Mouse (Mus musculus) hindbrain, embryonic 10.5 days (tissue): ENCODE results near the gene Vwa5b2. TPM values are rescaled to one million over a fixed set of nuclear protein-coding genes. Genes with fewer than 3 reads are reported as not detected.
A peak's percentile ranks its signal among the peaks of the same experiment; 100 is the strongest.

Experiments used
- DNase-seq: peaks from one replicate; pipeline ENCODE4 v3.0.0-alpha.2; 2017; ENCODE audit warnings: low spot score
- H3K27ac ChIP-seq: fragments of 300-500 bp; sonication (generic); 2 replicates; pipeline ENCODE4 v1.5.1; 2016; ENCODE audit warnings: mild to moderate bottlenecking, moderate library complexity
- H3K27me3 ChIP-seq: fragments of 300-500 bp; sonication (generic); 2 replicates; pipeline ENCODE4 v1.6.1; 2016; ENCODE audit warnings: mild to moderate bottlenecking; ENCODE audit not compliant: poor library complexity, insufficient read depth, severe bottlenecking
- H3K36me3 ChIP-seq: fragments of 300-500 bp; sonication (generic); 2 replicates; pipeline ENCODE4 v1.6.1; 2016; ENCODE audit warnings: mild to moderate bottlenecking, moderate library complexity
- H3K4me1 ChIP-seq: fragments of 300-500 bp; sonication (generic); replicated peaks from 2 replicates; pipeline ENCODE4 v1.6.1; 2016; ENCODE audit warnings: mild to moderate bottlenecking
- H3K4me3 ChIP-seq: fragments of 300-500 bp; sonication (generic); 2 replicates; pipeline ENCODE4 v1.5.1; 2016; ENCODE audit warnings: mild to moderate bottlenecking, moderate library complexity
- H3K9me3 ChIP-seq: fragments of 300-500 bp; sonication (generic); 2 replicates; pipeline ENCODE4 v1.6.1; 2016; ENCODE audit warnings: mild to moderate bottlenecking, moderate library complexity
- WGBS: fragments of 180-500 bp; shearing (Covaris S2); methylation state at CpG from one replicate; pipeline ENCODE4 v1.1.7; 2016; 5-methylcytosine and 5-hydroxymethylcytosine counted together
- microRNA counts: library from miRNA; unstranded; fragments of <30 nt; microRNA quantifications from one replicate; lab custom pipeline; 2017
- polyA plus RNA-seq: library from polyadenylated mRNA; unstranded; fragments of >200 nt; fragmentation: Nextera tagmentation; extraction: Ambion mirVana; gene quantifications from 2 replicates; pipeline ENCODE4 v1.2.1, GENCODE M21; 2016

Vwa5b2 gene
- polyA plus RNA-seq, 1 experiment from 2014 or later, result 4.0 TPM

GRCm38 (mm10) chr16:20643911-20644310 is 54.6 kb downstream of the Vwa5b2 start:
- H3K27me3 ChIP-seq, result no peaks in the 10 kb centered on the region
- H3K9me3 ChIP-seq, result no peaks in the 10 kb centered on the region
- H3K36me3 ChIP-seq, result no peaks in the 10 kb centered on the region
- WGBS, result 91% methylated on average over 7 of the region's 7 CpGs
- H3K4me3 ChIP-seq, result no peak overlapping the region
- no peak overlapping the region for H3K27ac ChIP-seq
- peaks cover 3% of the 10 kb centered on the region; the same call in 1 of the 2 replicates for H3K4me1 ChIP-seq
- no peak for DNase-seq

- peaks cover 33% of the 10 kb centered on the region for H3K36me3 ChIP-seq
- no peaks in the 10 kb centered on the region for H3K9me3 ChIP-seq
- DNase-seq, result peak; percentile 97
- peak within 1 kb of the TSS; percentile 90 for H3K27ac ChIP-seq
- H3K4me3 ChIP-seq, result peak within 1 kb of the TSS; percentile 95
- peaks cover 17% of the 10 kb centered on the region for H3K4me1 ChIP-seq
- WGBS, result 2% methylated on average over 46 of the region's 46 CpGs
- H3K27me3 ChIP-seq, result no peaks in the 10 kb centered on the region
These were observed 62.0 kb downstream of the Vwa5b2 start, which contains the start of gene Psmd2 for GRCm38 (mm10) chr16:20651076-20651946. Psmd2 (plus strand) TSS chr16:20651652.

GRCm38 (mm10) chr16:20651947-20652310 is 62.7 kb downstream of the Vwa5b2 start:
- Histone ChIP-seq H3K27me3 (no peaks in the 10 kb centered on the region), H3K36me3 (peaks cover 39% of the 10 kb centered on the region), H3K4me3 (peak overlapping the region; percentile 95), H3K27ac (peak overlapping the region; percentile 90), H3K4me1 (peaks cover 17% of the 10 kb centered on the region), H3K9me3 (no peaks in the 10 kb centered on the region)
- no peak for DNase-seq
- 14% methylated on average over 12 of the region's 12 CpGs for WGBS

- peak overlapping the region; percentile 95; the same call in 1 of the 2 replicates for H3K4me3 ChIP-seq
- no peaks in the 10 kb centered on the region for H3K9me3 ChIP-seq
- H3K36me3 ChIP-seq, result peaks cover 53% of the 10 kb centered on the region
- H3K27ac ChIP-seq, result no peak overlapping the region
- no peaks in the 10 kb centered on the region for H3K27me3 ChIP-seq
- no peak for DNase-seq
- WGBS, result 53% methylated on average over 2 of the region's 2 CpGs
- peaks cover 17% of the 10 kb centered on the region for H3K4me1 ChIP-seq
These were observed 64.0 kb downstream of the Vwa5b2 start for GRCm38 (mm10) chr16:20653315-20653714.

MicroRNAs within 50 kb of the gene (microRNA counts, 519-probe panel; counts per million panel counts)
- microRNA mmu-miR-1224 (lab: Ali Mortazavi, UCI), result 4,362 counts per million, percentile 91 among the panel's probes with 10 or more counts

Other genes with a start within 250 kb of the Vwa5b2 start
- gene Abcc5, start 163.1 kb upstream of the Vwa5b2 start, polyA plus RNA-seq, result 63.6 and 65.8 TPM in 2 replicates
- gene Eif2b5, start 90.7 kb upstream of the Vwa5b2 start, polyA plus RNA-seq, result 150 and 153 TPM in 2 replicates
- gene Dvl3, start 72.5 kb upstream of the Vwa5b2 start, polyA plus RNA-seq, result 32.6 and 51.1 TPM in 2 replicates
- 705 and 825 TPM in 2 replicates for gene Ap2m1, start 54.0 kb upstream of the Vwa5b2 start, polyA plus RNA-seq
- 59.4 and 65.2 TPM in 2 replicates for gene Abcf3, start 40.9 kb upstream of the Vwa5b2 start, polyA plus RNA-seq
- 33.4 and 38.8 TPM in 2 replicates for gene Eef1akmt4, start 22.1 kb downstream of the Vwa5b2 start, polyA plus RNA-seq
- 0.18 TPM in 1 of 2 replicates, not detected in the other for gene Gm49333, start 22.1 kb downstream of the Vwa5b2 start, polyA plus RNA-seq
- gene Alg3, start 22.3 kb downstream of the Vwa5b2 start, polyA plus RNA-seq, result 59.2 and 61.3 TPM in 2 replicates
- gene Camk2n2, start 31.8 kb downstream of the Vwa5b2 start, polyA plus RNA-seq, result 2.6 and 4.2 TPM in 2 replicates
- gene Ece2, start 40.4 kb downstream of the Vwa5b2 start, polyA plus RNA-seq, result 4.2 TPM in 2 replicates
- gene Psmd2, start 62.2 kb downstream of the Vwa5b2 start, polyA plus RNA-seq, result 466 and 503 TPM in 2 replicates
- 181 and 224 TPM in 2 replicates for gene Eif4g1, start 78.8 kb downstream of the Vwa5b2 start, polyA plus RNA-seq
- 6.7 and 9.4 TPM in 2 replicates for gene Fam131a, start 103.8 kb downstream of the Vwa5b2 start, polyA plus RNA-seq
- gene Polr2h, start 128.2 kb downstream of the Vwa5b2 start, polyA plus RNA-seq, result 114 and 140 TPM in 2 replicates
- gene Clcn2, start 128.3 kb downstream of the Vwa5b2 start, polyA plus RNA-seq, result 15.5 and 22.1 TPM in 2 replicates
- 1.6 and 3.6 TPM in 2 replicates for gene Chrd, start 143.7 kb downstream of the Vwa5b2 start, polyA plus RNA-seq
- 0.30 and 0.77 TPM in 2 replicates for gene Thpo, start 145.0 kb downstream of the Vwa5b2 start, polyA plus RNA-seq